Mouse (Mus musculus): Measurements from ENCODE around the gene Dyrk2.

Dyrk2 gene

DNA sequence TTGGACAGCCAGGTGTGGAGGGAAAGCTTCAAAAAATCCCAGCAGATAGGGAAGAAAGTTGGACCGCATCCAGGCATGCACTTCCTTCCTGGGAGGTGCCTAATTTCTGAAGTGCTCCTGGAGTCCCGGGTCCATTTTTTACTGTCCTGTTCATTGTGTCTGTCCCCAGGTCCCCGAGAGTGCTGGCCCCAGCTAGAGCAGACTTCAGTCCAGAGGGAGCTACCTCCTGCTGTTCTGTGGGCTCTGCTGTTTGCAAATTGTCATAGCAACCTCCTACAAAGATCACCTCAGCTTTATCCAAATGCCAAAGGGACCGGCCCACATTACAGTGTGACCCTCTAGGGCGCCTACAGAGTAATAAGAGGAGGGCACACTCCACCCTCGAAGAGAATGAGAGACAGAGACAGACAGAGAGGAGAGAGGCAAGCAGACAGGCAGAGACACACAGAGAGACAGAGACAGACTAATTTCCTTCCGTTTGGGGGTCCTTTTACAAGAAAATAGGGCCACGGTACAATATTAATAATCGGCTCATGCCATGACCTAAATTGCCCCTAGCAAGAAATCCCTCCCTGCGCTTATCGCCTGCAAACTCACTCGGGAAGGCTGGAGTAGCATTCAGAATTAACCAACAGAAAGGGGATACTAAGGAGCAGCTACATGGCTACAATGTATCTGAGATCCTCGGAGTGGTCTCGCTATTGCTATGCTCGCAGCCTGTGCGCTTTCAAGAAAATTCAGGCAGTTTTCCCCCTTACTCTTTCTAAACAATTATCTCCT is at the start of gene Dyrk2:
Gene Dyrk2 (minus strand): TSS at position 9 of the 780 bp plus-strand sequence.
- DNase-seq = peak; percentile 53 to 67

DNA sequence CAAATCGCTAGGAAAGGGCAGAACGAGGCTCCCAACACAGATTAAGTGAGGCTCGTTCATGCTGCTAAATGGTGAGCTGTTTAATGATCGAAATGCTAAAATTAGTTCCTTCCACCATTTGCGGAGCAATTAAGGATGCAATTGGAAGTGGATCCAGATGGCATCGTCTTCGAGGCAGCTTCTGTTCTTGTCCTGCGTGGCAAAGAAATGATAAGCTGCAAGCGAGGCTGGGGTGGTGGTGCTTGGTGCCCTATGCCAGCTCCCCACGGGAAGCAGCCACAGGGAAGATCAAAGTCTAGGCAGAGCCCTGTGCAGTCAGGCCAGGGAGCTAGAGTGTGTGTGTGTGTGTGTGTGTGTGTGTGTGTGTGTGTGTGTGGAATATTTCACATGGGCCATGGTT is 32.6 kb upstream of the Dyrk2 start:
- DNase-seq = peak; percentile 16 to 32

DNA sequence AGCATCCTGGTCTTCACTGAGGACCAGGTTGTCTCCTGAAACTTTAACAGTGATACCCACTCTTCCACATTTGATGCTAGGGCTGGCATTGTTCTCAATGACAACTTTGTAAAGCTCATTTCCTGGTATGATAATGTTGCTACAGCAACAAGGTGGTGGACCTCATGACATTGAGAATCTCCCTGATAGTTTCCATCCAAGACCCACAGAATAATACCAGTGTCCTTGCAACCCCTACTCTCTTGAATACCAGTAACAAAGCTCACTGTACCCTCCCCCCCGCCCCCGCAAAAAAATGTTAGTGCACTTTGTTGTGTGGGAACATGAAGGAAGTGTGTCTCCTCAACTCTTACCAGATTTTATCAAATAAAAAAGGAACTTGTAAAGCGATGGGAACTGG is 23.6 kb upstream of the Dyrk2 start:
- no peak for DNase-seq

DNA sequence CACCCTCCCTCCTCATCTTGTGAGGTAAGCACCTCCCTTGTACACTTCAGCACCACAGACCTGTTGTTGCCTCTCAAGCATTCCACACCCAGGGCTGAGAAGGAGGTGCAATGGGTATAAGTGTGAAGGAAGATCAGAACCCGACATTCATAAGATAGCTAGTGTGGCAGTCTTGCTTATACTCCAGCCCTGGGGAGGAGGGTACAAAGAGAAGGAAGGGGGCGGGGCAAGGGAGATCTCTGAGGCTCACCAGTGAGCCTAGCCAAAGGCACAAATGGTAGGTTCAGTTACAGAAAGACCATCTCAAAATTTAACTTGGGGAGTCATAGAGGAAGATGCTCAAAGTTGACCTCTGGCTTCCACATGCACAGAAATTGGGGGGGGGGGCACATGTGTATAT is 14.1 kb upstream of the Dyrk2 start:
- DNase-seq = no peak

DNA sequence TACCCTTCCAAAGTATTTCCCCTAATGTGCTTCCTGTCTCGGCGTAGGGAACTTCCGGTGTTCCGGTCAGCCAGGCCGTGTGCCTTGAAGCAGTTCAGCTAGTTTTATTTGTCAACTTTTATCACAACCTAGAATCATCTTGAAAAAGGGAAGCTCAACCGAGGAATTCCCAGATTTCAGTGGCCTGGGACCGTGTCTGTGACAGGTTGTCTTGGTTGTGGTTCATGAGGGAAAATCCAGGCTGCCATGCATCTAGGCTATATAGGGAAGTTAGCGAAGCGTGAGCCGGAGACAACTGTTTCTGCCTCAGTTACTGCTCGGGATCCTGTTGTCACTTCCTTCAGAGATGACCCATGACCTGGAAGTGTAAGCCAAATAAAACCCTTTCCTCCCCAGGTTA is 13.3 kb upstream of the Dyrk2 start:
- DNase-seq = no peak

DNA sequence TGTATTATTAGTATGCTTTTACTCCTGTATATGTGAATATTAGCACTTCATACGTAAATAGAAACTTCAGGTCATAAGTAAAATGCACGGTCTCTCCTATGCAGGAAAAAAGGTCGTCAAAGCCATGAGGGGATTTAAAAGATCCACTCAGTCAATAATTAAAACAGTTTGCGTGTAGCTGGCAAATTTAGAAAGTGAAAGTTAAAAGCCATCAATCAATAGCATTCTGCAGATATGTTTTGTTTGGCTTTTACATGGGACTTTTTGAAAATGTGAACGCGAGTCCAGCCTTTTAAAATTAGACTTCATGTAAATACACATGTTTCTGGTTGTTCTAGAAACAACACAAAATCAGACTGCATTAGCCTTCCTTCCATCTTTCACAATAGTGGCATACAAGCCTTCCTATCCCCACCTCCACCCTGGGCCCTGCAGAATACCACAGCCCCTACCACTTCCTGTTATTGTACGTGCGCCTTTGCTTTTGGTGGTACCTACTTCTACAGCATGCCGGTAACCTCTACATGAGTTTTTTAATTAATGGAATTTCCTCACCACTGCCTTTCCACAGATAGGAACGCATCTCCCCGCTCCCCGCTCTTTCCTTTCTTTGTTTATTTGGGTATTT is 12.4 kb upstream of the Dyrk2 start:
- DNase-seq = no peak

DNA sequence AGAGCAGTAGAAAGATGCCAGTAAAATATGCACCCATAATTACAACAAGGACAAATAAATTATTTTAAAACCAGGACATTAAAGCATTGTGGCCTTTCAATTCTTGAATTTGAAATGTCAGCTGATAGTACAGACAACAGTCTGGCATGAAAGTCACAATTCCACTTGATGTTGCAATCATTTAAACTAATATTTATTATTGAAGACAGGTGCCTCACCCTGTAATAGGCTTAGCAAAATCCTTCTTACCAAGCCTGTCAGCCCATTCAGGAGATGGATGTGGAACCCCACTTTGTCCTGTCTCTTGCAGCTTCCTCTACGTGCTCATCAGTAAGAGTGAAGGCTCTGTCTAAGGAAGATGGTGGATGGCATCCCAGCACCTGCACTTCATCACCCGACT is 10.8 kb upstream of the Dyrk2 start:
- no peak for DNase-seq

DNA sequence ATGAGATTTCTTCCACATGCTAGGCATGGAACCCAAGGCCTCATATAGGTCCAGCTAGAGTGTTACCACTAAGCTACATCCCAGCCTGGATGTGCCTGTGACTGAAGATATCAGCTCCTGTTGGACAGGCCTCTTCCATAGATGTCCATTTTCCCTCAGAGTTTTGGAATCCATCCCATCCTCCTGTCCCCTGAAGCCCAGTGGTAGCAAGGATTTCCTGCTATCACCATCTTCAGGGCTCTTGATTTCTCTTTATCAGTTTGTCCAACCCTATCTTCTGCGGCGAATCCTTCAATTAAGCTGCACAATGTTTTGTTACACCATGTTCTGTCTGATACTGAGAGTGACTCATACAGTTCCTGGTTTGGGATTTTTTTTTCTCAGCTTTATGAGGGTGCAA is 2.2 kb upstream of the Dyrk2 start:
- no peak for DNase-seq

DNA sequence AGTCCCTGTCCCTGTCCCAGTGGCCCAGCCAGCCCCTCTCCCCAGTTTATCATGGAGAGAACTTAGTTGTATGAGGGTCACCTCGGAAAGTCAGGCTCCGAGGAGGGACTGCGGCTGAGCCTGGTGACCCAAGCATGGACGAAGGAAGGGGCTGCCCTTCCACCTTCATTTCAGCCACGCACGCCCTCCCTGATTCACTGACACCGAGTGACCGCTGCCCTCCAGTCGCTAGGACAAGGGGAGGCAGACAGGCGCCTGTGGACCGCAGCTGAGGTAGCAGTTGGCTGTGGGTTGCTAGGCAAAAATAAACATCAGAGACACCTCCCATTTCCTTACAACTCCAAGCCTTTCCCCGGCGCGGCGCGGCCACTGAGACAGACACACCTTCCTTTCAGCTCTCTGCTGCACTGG is 413 bp downstream of the Dyrk2 start:
- peak; percentile 65 to 70 for DNase-seq

DNA sequence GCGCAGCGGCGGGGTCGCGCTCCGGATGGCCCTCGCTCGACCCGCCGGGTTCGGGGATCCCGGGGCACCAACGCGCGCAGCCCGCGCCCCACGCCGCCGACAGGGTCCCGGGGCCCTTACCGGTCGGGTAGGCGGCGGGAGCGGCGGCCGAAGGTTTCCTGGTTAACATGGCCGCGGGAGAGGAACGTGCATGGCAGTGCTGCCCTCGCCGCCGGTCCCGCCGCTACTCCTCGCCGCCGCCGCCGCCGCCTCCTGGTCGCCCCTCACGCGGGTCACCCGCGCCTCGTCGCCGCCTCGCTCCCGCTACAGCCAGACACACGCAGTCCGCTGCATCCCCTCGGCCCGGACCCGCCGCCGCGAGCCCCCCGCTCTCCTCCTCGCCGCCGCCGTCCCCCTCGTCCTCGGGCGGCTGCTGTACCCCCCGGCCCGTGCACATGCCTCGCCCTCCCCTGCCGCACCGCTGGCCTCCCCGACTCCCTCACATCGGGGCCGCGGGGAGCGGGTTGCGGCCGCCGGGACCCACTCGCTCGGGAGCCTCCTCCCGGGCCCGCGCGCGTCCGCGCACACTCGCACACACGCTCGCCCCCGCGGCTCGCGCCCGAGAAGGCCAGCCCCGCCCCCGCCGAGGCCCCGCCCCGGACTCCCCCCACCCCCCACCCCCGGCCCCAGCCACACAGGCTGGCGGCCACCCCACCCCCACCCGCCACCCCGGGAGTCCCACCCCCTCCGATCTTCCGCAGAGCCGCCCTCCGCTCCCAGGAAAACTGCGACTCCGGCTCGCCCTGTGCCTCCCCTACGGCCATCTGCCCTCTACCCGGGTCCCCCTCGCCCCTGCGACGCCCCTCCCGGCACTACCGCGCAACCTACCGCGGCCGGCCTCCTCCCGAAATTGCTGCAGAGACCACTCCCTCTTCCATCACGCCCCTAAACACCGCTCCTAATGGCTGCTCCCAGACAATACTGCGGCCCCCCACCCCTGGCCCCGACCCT is 1.1 kb downstream of the Dyrk2 start:
- DNase-seq = peak; percentile 88 to 90

DNA sequence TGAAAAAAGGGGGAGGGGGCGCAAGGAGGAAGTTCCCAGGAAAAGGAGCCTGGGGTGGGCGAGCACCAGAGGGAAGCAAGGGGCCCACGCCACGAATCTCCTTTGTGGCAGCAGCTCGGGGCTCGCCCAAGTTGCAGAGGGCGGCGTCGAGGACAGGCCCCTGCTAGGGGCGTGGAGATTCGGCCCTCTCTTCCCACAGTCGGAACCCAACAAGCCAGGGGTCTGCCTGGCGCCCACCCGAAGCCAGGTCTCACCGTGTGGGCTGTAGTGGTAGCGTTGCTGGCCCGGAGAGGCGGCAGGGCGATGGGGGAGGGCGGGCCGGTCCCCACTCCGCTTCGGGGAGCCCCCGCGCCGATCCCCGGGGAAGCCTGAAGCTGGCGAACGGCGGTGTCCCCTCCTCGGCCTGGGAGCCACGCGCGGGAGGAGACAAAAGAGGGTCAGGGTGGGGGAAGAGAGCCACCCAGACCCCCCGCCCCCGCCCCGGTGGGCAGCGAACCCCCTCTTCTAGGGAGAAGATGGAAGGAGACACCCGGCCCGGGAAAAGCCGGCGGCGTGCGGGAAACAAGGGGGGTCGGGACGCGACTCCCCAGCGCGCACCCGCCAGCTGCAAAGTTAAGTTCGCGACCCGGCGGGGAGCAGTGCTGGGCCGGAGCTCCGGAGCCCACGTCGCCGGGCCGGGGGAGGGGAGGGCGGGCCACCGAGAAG is 2.0 kb downstream of the Dyrk2 start:
- peak; percentile 40 to 42 for DNase-seq

DNA sequence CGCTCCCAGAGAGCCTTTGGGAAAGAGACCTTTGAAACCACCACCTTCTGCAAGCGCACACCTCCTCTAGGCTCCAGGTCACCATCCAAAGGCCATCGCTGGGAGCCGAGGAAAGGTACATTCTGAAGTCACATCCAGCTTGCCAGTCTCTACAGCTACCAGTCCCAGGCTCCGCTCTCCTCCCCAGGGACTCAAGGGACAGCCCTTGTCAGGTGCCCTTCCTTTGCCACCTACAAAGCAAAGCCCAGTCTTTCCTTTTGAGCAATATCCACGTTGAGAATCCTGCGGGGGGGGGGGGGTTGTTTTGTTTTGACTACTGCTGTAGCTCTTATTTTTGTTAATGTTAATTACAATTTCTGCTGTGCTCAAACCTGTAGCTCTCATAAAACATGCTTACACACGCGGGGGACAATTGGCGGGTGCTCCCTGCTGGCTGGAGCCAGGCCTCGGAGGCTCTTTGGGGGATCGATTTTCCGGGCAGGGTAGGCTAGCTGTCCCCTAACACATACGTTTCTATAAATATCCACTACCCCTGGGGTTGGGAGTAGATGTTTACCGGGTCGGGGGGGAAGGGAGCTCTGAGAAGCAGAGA is 2.6 kb downstream of the Dyrk2 start:
- DNase-seq = peak; percentile 20 to 22

DNA sequence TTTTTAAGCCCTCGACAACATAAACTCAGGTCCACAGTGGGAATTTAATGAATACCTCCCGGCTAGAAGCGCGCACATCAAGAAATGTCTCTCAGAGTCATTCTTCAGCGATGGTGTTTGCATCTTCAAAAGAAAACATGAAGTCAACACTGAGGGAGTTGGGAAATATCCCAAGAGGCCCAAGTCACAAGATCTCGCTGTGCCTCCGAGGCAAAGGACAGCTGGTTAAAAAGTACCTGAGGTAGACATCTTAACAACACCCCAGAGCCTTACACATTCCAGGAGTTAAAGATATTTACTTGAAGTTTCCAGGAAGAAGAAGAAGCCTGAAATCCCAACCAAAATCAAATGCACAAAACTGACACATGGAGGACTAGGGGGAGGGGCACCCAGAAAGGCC is 5.0 kb downstream of the Dyrk2 start:
- DNase-seq = no peak

DNA sequence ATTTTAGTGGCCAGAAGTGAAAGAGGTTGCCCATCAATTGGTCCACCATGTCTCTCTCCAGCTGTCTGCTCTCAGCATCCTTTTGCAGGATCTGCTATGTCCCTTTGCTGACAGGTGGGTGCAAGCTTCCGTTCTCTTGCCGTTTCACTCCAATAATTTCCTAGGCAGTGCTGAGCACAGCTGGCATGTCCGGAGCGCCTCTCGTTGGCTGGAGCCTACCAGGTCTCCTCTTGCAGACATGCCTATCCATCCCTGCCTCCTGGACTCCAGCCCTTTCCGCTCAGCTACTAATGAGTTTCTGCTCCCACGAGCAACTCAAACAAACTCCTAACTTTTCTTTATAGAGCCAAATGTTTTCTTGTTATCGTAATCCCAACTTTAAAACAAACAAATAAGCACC is 6.4 kb downstream of the Dyrk2 start:
- no peak for DNase-seq

DNA sequence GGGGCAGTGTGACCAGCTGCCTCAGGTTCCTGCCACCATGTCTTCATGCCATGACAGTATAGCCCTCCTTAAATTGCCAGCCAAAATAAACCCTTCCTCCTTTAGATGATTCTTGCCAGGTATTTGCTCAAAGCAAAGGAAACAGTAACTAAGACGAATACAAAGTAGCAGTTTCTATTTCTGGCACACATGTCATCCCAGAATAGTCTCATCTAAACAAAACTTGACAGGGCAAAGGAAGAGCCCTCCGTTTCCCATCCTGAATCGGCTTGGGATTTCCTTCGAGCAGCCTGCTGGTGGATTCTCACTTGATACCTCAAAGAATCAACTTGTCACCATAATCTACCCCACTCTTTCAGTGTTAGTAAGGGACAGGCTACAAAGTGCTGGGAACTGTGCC is 7.8 kb downstream of the Dyrk2 start:
- no peak for DNase-seq

DNA sequence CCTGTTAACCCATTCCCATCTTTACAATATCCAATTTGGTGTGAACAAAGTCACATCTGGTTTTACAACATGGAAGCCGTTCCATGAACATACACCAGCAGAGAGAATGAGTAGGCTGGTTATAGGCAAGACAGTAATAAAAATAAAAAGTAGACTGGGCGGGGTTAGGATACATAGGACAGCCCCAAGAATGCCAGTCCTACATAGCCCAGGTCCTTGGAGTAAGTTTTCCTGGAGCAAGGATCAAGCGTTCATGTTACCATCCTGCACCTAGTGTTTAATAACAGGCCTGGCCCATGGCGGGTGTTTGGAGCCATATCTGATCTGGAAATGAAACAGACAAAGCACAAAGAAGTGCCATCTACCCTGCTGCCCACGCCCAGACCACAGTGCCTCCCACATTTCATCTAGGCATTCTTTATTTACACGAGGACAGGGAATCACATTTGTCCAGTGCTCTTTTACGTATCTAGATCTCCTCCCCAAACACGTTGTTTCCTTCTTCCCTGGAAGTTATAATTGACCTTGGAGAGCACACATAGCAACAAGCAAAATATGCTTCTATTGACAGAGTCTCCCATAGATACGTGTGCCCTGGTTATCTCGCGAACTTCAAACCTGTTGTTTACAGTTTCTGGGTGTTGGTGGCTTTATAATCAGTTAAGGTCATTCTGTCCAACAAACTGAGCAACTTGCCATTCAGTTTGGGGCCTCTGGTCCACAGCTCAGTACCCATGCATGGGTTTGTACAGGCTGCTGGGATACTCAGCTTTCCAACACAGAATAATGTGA is 8.6 kb downstream of the Dyrk2 start:
- no peak for DNase-seq

DNA sequence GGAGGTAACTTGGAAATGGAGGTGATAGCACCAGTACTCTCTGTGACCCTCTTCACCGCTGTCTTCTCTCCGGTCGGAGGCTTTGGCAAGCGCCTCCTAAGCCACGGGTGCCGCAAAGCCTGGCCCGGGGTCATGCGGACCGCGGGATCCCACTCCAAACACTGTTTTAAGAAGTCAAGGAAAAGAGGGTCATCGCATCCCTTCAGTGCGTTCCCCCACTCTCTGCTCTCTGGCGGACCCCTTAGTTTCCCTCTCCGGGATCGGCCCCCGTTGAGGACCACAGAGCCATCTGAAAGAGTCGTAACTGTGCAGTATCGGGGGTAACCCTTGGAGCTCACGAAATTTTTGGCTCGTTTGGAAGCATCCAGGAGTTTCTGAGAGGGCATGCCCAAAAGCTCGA is 10.4 kb downstream of the Dyrk2 start:
- no peak for DNase-seq

DNA sequence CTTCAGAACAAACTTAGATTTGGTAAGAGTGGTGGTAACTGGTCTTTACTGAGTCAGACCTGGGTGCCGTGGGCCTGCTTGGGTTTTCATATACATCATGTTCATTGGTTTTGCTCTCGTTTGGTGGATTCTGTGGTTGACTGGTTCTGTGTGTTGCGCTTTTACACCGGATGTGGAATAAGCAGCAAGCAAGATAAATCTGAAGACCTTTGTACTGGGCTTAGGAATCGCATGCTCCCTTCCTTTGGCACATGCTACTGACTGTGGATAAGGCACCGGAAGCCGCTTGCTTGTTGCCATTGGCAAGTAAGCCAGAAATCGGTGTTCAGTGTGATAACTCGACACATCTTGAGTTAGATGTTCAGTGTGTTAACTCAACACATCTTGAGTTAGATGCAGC is 15.4 kb downstream of the Dyrk2 start:
- no peak for DNase-seq

DNA sequence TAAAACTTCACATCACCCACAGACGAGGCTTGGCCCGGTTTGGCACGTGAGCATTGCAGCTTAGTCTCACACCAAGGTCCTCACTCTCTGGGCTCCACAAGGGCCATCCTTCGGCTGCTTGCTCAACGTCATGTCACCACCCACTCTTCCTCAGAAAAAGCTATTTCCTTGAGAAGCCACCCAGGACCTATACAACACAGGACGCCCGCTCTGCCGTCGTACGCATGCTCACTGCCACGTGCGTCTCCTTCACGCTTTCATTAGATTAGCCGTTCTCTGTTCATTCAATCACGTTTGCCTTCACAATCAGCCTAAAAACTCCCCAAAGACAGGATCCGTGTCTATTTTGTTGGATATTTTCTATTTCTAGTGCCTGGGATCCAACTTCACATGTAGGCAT is 17.5 kb downstream of the Dyrk2 start:
- no peak for DNase-seq

DNA sequence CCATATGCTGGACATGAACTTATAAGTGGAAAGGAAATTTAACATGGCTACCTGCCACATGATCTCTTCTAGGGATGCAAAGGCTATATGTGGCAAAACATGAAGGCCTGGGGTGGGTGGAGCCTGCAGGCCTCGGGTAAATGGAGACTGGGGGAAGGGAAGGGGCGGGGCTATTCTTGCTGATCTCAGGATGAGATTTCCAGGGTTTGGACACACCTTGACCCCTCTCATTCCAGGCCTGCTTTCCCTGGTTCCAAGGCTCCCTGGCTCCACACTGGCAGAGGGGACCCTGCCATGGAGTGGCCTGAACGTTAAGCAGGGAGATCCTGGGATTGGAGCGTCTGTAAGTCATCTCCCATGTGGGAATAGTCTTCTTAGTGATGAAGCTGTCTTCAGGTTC is 21.5 kb downstream of the Dyrk2 start:
- no peak for DNase-seq

DNA sequence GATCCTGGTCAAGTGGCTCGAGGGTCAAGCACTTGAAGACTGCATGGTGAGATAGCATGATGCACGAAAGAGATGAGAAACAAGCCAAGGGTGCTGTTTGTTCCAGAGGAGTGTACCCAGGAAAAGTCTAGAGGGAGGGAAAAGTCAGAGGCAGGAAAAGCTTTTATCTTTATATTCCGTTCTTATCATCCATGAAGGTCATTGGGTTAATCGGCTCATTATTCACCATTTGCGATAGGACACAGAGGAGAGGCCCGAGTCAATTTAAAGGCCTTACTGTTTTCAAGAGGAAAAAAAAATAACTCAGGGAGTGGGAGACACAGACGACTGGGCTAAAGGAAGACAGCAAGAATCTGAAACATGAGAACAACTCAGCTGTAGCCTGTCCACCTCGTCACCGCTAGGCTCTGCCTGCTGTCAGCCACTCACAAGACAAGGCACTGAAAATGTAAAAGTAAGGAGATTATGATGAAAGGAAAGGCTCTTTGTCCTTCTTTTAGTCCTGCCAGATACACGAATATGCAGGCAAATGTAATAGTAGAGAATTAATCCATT is 22.9 kb downstream of the Dyrk2 start:
- no peak for DNase-seq

All from cerebellum, postnatal 14 days (tissue).